Mouse (Mus musculus) megakaryocyte, adult 5-6 weeks (primary cell): ENCODE measurements around the gene Txk. TPM values are rescaled to one million over a fixed set of nuclear protein-coding genes. Genes with fewer than 3 reads are reported as not detected.

ENCODE experiments used
- ATAC-seq: 2 replicates; pipeline ENCODE4 v1.8.0; 2016; ENCODE audit warnings: mild to moderate bottlenecking, inconsistent platforms; ENCODE audit not compliant: poor library complexity, severe bottlenecking
- total RNA-seq, 2 experiments: library from RNA; stranded (forward) in 1 of 2; stranded (reverse) in 1 of 2; fragments of 153-499, 151-499 nt in 1 of 2; fragments of 221-1000, 200-1000 nt in 1 of 2; gene quantifications; 2 replicates each; pipeline versions ENCODE4 v1.2.3 to v1.2.4; 2015 to 2017

Txk gene
- total RNA-seq, 2 experiments from 2014 or later: 2.0 to 2.8 TPM

DNA sequence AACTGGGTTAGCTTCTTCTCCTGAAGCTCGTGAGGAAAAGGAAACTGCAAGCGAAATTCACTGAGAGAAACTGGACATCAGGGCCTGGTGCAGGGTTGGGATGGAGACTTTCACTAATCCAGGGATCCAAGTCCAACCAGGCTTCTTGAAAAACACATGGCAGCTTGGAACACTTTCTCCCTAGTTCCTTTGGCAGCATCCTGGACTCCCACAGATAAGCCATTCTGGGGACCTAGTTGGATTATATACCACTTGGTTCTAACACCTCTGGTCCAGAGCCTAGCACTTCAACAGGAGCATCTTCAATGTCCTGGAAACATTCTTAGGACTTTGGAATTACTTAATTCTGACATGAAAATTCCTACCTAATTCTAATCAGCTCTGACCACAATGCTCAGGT lies 2.5 kb upstream of the Txk start:
- no peak for ATAC-seq

DNA sequence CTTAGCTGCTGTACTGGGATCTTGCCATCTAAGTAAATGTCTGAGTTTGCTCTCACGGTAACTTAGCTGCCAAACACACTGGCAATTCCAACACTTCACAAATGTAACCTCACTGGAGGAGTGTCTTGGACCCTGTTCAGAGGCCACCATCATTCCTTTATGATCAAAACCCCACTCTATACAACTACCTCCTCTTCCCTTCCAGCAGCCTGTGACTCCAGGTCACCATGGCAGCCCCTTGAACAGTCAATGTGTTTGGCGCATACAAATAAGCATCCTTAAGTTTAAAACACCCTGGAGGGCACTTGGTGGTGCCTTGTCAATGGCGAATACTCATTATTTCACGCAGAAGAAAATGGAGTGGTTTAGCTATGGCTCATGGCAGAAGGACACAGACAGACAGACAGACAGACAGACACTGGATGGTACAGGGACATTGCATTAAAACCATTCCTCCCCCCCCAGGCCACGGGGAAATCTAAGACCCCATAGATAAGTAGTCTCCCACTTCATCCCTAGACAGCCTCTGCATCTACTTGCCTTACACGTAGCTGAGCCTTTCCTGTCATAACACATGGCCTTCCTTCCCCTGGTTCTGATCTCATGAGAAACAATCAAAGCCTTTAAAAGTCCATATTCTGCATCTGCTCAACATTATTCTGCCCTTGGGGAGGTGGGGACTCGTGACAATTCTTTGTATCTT lies 1.4 kb downstream of the Txk start:
- ATAC-seq: no peak

DNA sequence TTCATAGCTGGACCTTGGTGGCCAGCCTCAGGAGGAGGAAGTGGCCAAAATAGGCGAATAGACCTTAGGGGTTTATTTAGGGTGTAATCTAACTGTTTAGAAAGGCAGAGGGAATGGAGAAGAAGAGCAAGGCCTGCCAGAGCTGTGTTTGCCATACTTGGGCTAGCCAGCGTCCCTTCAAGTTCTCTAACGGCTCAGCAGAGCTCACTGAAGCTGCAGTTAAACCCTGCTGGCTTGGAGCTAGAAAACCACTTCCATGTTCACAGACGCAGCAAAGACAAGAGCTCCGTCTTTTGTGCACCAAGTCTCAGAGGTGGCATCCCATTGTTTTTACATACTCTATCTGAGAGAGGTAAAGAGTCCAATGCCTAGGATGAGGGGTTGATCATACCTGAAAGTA lies 2.4 kb downstream of the Txk start:
- no peak for ATAC-seq

DNA sequence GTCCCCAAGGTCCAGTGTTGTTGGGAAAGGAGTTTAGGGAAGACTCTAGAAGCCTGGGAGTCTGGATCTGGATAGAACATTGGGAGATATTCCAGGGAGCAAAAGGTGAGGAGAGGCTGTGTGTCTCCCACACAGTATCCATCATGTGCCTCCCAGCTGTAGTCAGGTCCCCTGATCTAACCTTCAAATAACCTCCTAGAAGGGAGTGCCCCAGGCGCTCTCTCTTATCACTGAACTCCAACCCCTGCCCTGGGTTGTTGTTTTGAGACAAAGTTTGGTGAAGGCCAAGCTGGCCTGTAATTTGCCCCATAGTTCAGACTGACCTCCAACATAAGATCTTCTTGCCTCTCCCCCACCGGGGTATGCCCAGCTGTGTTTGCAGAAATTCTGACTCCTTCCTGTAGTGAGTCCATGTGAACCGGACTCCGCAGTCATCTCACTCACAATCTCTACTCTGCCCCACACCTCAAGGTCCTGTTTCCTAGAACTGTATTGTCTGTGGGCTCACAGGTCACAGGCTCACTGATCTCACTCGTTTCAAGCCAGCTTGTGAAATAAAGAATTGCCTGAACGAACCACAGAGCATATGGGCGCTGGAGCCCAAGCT lies 3.8 kb downstream of the Txk start:
- peak; percentile 22; the same call in 1 of the 2 replicates for ATAC-seq

DNA sequence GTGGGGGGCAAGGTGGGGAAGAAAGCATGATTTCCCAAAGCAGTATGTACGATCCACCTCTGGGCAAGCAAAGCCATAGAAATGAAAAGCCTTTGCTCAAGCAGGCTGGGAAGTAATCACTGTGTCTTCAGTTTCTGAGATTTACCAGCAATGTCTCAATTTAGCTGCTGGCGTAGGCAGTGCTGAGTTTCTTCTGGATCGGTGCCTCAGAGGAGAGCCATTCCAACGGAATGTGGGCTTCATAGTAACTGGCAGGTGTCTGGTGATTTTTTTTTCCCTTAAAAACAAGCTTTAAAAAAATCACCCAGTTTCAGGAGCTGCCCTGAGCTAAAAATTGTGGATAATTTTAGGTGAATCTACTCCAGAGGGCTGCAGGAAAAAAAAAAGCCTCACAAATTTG lies 5.2 kb downstream of the Txk start:
- ATAC-seq: no peak

DNA sequence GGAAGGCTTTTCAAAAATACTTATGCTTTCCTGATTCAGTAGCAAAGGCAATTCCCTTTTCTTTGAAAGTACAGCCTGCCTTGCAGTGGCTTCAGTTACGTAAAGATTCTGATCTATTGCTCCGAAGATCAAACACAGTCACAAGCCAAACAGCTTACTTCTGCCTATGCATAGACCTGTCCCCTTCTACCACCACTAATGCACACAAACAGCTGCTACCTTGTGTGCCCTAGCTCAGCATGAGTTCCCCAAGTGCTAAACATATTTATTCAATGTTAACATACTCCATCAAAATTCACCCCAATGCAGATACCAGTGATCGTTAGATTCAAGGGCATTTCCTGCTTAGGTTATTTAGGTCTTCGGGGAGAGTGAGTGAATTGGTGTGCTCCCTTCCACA lies 6.1 kb downstream of the Txk start:
- no peak for ATAC-seq

DNA sequence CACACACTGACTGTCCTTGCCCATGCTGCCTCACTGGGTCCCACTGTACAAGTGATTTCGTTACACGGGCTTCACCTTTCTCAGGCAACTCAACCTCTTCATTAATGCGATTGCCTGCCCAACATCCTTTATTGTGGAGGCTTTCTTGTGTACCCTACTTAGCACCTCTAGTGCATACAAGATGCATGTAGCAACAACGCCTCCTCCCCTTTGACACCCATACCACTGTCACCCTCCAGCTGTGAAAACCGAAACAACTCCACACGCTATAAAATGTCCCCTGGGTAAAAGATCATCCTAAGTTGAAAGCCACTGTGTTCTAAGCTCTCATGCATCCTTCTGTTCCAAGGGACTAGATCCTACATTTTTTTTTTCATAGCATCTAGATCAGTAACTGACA lies 9.5 kb downstream of the Txk start:
- peak; percentile 63; the same call in 1 of the 2 replicates for ATAC-seq

DNA sequence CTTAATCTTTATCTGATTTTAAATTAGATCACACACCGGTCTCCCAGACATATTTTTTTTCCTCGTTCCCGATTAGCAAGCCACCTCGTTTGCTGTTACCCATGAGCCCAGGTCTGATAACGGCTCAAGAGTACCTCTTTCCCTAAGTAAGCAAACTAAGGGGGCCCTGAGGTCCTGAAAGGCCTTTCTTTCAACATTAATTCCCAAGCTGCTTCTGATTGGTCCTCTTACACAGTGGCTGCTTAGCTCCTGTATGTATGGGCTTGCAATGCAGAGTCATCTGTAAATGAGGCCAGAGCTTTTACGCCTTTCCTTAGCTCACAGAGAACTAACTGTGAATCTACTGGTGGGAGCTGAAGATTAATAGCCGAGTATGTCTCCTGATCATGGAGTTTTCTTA lies 15.7 kb downstream of the Txk start:
- no peak for ATAC-seq

DNA sequence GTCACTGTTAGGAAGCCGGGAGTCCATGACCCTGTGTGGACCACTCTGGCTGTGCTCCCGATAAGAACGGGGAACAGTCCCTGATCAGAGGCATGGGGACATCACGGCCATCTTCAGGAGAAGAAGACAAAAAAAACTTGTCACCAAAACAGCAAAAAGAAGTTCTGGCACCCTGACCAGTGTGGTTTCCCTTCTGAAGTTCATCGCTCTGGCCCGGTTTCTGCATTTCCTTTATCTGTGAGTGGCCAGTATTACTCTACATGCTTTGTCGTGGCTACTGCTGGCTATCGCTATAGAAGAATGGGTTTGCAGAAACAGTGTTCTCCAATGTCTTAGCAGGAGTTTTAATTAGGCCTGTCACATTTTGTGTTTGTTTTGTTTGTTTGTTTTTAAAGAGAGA lies 16.1 kb downstream of the Txk start:
- peak; percentile 60; the same call in 1 of the 2 replicates for ATAC-seq

DNA sequence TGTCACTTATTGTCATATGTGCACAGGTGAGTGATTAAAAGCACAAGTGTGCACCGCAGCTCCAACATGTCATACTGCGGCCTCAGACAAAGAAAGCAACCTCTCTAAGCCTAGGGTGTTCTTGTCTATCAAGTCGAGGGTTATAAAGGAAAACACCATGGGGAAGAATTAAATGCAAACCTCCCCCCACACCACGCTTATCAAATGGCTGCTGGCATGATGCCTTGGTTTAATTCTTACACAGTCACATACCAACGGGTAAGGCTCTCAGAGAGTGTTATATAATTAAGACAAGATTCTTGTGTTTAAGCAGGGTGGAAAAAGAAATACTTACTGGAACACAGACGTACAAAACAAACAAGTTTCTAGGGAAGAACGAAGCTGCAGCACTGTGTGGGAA lies 16.8 kb downstream of the Txk start:
- no peak for ATAC-seq

DNA sequence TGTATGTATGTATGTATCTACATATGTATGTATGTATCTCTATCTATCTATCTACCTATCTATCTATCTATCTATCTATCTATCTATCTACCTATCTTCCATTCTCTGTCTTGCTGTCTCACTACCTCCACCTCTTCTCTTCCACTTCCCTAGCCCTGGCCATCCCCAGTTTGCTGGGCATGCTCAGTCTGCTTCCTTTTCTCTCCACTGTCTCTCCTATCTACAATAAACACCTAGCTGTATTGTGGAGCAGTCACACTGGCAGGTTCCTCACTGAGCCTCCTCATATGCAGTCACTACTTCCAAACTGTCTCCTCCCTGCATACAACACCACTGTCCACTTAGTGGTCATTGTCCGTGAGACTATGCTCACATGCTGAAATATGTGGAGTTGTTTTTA lies 19.7 kb downstream of the Txk start:
- ATAC-seq: no peak

DNA sequence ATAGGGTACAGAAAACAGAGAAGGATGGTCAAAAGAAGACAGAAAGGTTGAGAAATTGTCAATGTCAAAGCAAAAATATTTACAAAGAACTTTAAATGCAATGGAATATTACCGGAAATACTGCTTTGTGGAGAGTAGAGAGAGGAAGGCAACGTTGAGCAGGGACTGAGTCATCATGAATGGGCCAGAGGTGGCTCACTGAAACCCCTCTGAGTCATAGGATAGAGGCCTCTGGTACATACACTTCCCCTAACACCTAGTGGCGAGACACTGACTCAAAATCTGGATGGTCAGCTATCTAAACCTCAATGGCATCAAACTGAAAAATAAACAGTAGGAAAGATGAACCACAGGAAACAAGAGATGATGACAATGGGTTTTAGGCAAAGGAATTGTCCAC lies 27.2 kb downstream of the Txk start:
- ATAC-seq: peak; percentile 52; the same call in 1 of the 2 replicates

DNA sequence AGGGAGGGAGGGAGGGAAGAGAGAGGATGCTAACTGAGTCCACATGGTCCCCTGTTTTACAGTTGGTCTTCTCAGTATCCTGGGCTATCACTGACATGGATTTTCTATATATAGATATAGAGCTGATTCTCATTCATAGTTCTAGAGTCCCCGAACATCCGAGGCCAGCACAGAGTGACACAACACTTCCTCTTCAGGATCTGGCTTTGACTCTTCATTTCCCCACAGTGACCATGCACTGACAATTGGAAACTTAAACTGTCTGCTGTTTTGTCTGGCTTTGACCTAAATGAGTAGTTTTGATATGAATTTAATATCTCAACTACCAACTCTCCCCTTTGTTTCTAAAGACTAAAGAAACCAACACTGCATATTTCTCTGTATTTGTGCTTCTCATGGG lies 29.1 kb downstream of the Txk start:
- ATAC-seq: peak; percentile 84

DNA sequence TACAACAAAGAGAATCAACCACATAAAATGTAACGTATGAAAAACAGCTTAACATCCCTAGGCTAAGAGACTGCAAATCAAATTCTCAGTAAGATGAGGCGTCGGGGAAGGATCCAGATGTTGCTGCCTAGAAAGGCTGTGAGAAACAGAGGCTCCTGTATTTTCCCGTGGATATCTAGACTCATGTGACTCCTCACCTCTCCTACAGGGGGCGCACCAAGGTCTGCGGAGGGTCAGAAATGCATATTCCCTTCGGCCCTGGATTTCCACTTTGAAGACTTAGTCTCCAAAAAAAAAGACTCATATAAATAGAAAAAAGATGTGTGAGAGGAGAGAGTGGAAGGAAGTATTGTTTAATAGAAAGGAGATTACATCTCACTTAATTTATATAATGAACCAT lies 32.0 kb downstream of the Txk start:
- ATAC-seq: no peak

DNA sequence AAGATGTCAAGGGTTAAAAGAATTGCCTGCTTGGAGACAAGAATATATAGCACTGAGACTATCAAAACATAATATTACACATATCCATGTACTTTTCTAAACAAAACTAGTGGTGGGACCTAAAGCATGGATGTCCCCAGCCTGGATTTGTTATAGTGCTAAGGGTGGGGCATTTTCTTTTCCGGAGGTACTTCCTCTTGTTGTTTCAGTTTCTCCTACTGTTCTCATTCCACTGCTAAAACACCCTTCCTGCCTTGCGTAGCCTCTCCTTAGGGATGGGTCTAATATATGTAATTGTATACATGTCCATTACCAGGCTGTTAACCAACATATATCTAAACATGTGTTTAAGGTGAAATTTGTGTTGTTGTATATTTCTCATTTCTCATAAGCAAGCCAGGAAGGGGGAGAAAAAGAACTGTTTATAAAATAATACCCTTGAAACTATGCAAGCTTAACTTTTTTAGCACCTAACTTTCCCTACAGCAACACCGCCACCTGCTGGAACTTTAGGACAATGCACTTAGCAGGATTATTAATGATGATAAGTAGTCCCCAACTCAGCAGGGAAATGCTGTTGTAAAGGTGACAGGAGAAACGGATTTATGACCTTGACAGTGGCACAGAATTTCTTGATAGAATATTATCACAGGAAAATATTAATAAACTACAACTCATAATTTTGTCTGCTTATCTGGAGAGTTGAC lies 41.9 kb downstream of the Txk start:
- peak; percentile 80 for ATAC-seq

DNA sequence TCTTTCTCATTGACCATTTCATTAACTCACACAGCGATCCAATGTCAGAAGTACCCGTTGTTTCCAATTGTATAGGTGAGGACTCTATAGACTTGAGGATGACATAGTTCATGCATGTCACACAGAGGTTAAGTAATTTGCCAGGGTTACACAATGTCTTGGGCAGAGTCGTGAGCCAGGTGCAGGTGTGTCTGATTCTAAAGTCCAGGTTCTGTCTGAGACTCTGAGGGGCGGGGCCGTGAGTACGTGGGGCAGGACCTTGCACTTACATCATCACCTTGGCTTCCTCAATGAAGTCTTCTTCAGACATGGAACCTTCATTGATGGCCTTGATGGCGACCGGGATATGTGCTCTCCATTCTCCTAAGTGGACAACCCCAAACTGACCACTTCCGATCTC lies 42.6 kb downstream of the Txk start:
- no peak for ATAC-seq

DNA sequence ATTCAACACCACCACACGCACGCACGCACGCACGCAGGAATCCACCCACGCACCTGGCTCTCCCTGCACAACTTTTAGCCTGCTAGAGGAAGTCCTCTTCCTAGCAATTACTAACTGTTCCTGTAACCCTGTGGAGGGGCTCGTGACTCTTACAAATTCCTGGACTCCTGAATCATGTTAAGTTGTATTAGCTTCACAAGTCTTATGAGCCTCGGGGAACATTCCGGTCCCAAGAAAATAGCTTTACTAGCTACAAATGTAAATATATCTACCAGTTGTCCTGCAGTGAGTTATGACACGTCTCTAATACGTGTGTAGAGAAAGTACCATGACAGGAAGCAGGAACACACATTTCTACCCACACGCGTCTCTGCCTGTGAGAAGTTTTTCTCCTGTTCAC lies 43.1 kb downstream of the Txk start:
- no peak for ATAC-seq

DNA sequence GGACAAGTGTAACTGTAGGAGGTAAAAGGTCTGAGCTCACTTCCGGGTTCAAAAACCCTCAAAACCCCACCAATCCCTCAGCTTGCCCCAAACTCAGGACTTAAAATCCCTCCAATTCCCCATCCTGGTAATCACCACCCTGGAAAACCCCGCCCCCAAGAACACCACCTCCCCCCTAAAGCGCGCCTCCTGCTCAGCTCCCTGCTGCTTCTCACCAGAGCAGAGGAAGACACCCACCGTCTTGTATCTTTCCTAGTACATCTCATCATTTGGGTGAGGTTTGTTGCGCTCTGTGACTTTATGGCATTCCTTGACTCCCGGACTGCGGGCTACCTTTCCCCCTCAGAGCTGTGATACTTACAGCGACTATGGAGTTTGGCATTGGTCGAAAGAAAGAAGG lies 45.9 kb downstream of the Txk start:
- no peak for ATAC-seq

DNA sequence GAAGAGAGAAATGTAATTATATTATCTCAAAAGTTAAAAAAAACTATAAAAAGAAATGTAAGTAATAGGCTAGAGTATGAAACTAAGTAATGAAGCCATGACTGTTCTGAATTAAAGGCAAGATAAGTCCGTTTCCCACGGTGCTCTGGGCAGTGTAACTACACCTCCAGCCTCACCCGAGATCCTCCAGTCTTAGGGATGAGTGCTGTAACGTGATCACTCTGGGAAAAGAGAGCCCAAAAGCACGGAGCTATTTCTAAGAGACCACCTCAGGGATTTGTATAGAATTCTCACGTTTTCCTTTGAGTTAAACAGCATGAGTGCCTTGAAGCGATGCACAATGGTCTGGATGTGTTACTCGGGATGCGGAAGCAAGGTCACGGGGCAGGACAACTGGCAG lies 46.5 kb downstream of the Txk start:
- ATAC-seq: no peak

DNA sequence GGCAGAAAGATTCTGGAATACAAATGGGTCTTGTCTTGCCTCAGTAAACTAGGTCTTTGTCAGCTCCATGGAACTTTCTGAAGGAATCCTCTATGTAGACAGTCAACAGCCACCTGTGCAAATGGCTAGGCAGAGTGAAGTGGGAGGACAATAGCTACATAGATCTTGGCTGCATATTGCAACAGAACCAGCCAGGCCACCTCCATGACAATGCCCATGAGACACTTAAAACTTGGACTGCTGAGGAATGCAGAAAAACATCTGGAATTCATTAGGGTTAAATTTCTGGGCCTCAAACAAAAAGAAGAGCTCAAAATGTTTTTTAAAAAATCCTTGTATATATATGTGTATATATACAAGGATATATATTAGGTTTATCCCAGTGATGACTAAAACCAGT lies 50.4 kb downstream of the Txk start:
- no peak for ATAC-seq

DNA sequence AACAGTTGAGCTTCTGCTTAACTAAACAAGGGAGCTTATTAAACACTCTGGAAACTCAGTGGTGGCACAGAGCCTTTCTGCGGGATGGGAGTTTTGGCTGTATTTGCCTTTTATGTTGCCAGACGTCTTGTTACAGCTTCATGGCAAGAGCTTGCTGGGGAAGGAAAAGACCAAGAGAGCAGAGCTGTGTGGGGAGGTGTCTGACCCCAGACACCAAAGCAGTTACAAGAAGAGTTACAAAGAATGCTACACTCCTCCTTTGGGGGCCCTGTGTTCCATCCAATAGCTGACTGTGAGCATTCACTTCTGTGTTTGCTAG lies 53.1 kb downstream of the Txk start:
- ATAC-seq: no peak

DNA sequence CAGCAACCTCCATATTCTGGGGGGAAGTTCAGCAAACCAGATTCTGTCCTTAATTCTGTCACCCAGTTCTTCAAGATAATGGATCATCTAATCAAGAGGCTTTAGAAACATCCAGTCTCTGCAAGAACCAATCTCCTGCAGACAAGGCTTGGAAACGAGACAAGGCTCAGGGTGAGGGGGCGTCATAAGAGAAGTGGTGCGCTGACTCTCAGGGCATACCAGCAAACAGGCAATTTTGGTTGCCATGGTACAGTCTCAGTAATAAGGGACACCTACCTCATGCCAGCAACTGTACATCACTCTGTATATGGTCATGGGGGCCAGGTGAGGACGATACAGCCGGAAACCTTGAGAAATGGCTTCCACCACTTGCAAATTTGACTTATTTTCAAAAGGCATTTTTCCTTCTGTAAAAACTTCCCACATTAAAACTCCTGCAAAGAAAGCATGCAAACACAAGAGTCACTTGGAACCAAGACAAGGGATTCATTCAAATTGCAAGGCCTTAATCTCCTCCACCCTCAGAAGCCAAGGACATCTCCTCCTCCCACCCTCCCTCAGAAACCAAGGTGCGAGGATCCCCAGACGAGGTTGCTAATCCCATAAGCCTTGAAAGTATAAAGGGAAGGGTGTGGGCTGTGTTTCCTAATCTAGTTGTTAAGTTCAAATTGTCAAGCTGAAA lies 53.6 kb downstream of the Txk start:
- no peak for ATAC-seq
